Mouse (Mus musculus): ENCODE measurements around the gene Mvb12b. TPM values are rescaled to one million over a fixed set of nuclear protein-coding genes. Genes with fewer than 3 reads are reported as not detected.

The Mvb12b gene
- polyA plus RNA-seq, 1 experiment from 2014 or later: 15.7 TPM

- no peak for ATAC-seq
- H3K4me3 ChIP-seq (replicated peaks): no peak overlapping the region
- 0 out of 2 replicates have a peak, but pooled peaks cover 4% of the 10 kb centered on the region for H3K36me3 ChIP-seq
- no peak overlapping the region for H3K4me2 ChIP-seq (replicated peaks)
- no peak overlapping the region for H3K27ac ChIP-seq
- H3K4me1 ChIP-seq (replicated peaks): peaks cover 7% of the 10 kb centered on the region
- 59% methylated on average over 10 of the region's 10 CpGs for WGBS
- no peaks in the 10 kb centered on the region for H3K27me3 ChIP-seq (replicated peaks)
- no peaks in the 10 kb centered on the region for H3K9me3 ChIP-seq
- H3K9ac ChIP-seq: no peak overlapping the region
Measured at GRCm38 (mm10) chr2:33759447-33759846, 128.3 kb downstream of the Mvb12b start.

- Histone ChIP-seq H3K36me3 (no peaks in the 10 kb centered on the region), H3K9me3 (no peaks in the 10 kb centered on the region), H3K9ac (no peak overlapping the region), H3K4me3 (replicated peaks) (no peak overlapping the region), H3K27me3 (replicated peaks) (no peaks in the 10 kb centered on the region), H3K4me1 (replicated peaks) (peaks cover 20% of the 10 kb centered on the region), H3K27ac (no peak overlapping the region), H3K4me2 (replicated peaks) (no peak overlapping the region)
- ATAC-seq: no peak; the same call in 1 of the 2 replicates
- 65% methylated on average over 6 of the region's 6 CpGs for WGBS
Measured at GRCm38 (mm10) chr2:33755633-33756020, 132.1 kb downstream of the Mvb12b start.

GRCm38 (mm10) chr2:33754980-33755632, 132.6 kb downstream of the Mvb12b start:
- H3K9me3 ChIP-seq: no peaks in the 10 kb centered on the region
- H3K4me3 ChIP-seq (replicated peaks): no peak overlapping the region
- H3K9ac ChIP-seq: no peak overlapping the region
- H3K36me3 ChIP-seq: no peaks in the 10 kb centered on the region
- no peak overlapping the region for H3K4me2 ChIP-seq (replicated peaks)
- no peak overlapping the region for H3K27ac ChIP-seq
- H3K4me1 ChIP-seq (replicated peaks): peaks cover 17% of the 10 kb centered on the region
- peak; percentile 54; the same call in 1 of the 2 replicates for ATAC-seq
- H3K27me3 ChIP-seq (replicated peaks): no peaks in the 10 kb centered on the region
- 56% methylated on average over 7 of the region's 7 CpGs for WGBS

- Histone ChIP-seq H3K4me1 (replicated peaks) (peaks cover 17% of the 10 kb centered on the region), H3K9ac (no peak overlapping the region), H3K27ac (peak overlapping the region; percentile 42), H3K36me3 (0 out of 2 replicates have a peak, but pooled peaks cover 6% of the 10 kb centered on the region), H3K9me3 (no peaks in the 10 kb centered on the region), H3K4me2 (replicated peaks) (no peak overlapping the region), H3K27me3 (replicated peaks) (no peaks in the 10 kb centered on the region), H3K4me3 (replicated peaks) (no peak overlapping the region)
- WGBS: 75% methylated on average over 3 of the region's 3 CpGs
- no peak for ATAC-seq
Measured at GRCm38 (mm10) chr2:33754317-33754633, 133.5 kb downstream of the Mvb12b start.

GRCm38 (mm10) chr2:33753630-33754316, 134.0 kb downstream of the Mvb12b start:
- no peak overlapping the region for H3K9ac ChIP-seq
- H3K4me2 ChIP-seq (replicated peaks): peak overlapping the region; percentile 30; the same call in 1 of the 2 replicates

GRCm38 (mm10) chr2:33750611-33751010, 137.1 kb downstream of the Mvb12b start:
- 88% methylated on average over 7 of the region's 7 CpGs for WGBS
- Histone ChIP-seq H3K27me3 (replicated peaks) (no peaks in the 10 kb centered on the region), H3K36me3 (0 out of 2 replicates have a peak, but pooled peaks cover 8% of the 10 kb centered on the region), H3K4me1 (replicated peaks) (peaks cover 17% of the 10 kb centered on the region), H3K4me2 (replicated peaks) (no peak overlapping the region), H3K4me3 (replicated peaks) (no peak overlapping the region), H3K27ac (no peak overlapping the region), H3K9me3 (no peaks in the 10 kb centered on the region), H3K9ac (no peak overlapping the region)
- ATAC-seq: no peak

More at GRCm38 (mm10) chr2:33753630-33754316, 134.0 kb downstream of the Mvb12b start:
- Histone ChIP-seq H3K27ac (peak overlapping the region; percentile 68), H3K36me3 (0 out of 2 replicates have a peak, but pooled peaks cover 8% of the 10 kb centered on the region), H3K4me1 (replicated peaks) (peaks cover 17% of the 10 kb centered on the region), H3K27me3 (replicated peaks) (no peaks in the 10 kb centered on the region), H3K9me3 (no peaks in the 10 kb centered on the region), H3K4me3 (replicated peaks) (no peak overlapping the region)
- peak; percentile 72 for ATAC-seq
- 31% methylated on average over 15 of the region's 15 CpGs for WGBS

GRCm38 (mm10) chr2:33746471-33746870, 141.3 kb downstream of the Mvb12b start:
- Histone ChIP-seq H3K4me2 (replicated peaks) (no peak overlapping the region), H3K4me1 (replicated peaks) (no peaks in the 10 kb centered on the region), H3K4me3 (replicated peaks) (no peak overlapping the region), H3K27me3 (replicated peaks) (no peaks in the 10 kb centered on the region), H3K9ac (no peak overlapping the region), H3K36me3 (0 out of 2 replicates have a peak, but pooled peaks cover 8% of the 10 kb centered on the region), H3K27ac (no peak overlapping the region), H3K9me3 (no peaks in the 10 kb centered on the region)
- 10% methylated on average over 5 of the region's 5 CpGs for WGBS
- ATAC-seq: peak; percentile 39

GRCm38 (mm10) chr2:33745724-33746123, 142.0 kb downstream of the Mvb12b start:
- Histone ChIP-seq H3K4me1 (replicated peaks) (no peaks in the 10 kb centered on the region), H3K4me3 (replicated peaks) (no peak overlapping the region), H3K4me2 (replicated peaks) (no peak overlapping the region), H3K27me3 (replicated peaks) (no peaks in the 10 kb centered on the region), H3K9ac (no peak overlapping the region), H3K9me3 (no peaks in the 10 kb centered on the region), H3K36me3 (0 out of 2 replicates have a peak, but pooled peaks cover 8% of the 10 kb centered on the region), H3K27ac (no peak overlapping the region)
- WGBS: 96% methylated on average over 5 of the region's 5 CpGs
- ATAC-seq: no peak

GRCm38 (mm10) chr2:33737128-33737527, 150.6 kb downstream of the Mvb12b start:
- no peaks in the 10 kb centered on the region for H3K27me3 ChIP-seq (replicated peaks)
- no peak overlapping the region for H3K27ac ChIP-seq
- 61% methylated on average over 3 of the region's 3 CpGs for WGBS
- H3K4me1 ChIP-seq (replicated peaks): 0 out of 2 replicates have a peak, but pooled peaks cover 2% of the 10 kb centered on the region
- no peaks in the 10 kb centered on the region for H3K9me3 ChIP-seq
- H3K36me3 ChIP-seq: 0 out of 2 replicates have a peak, but pooled peaks cover 6% of the 10 kb centered on the region
- H3K9ac ChIP-seq: no peak overlapping the region
- no peak overlapping the region for H3K4me2 ChIP-seq (replicated peaks)
- 0 out of 2 replicates have a peak, but pooled peaks have one; percentile 7 for ATAC-seq
- no peak overlapping the region for H3K4me3 ChIP-seq (replicated peaks)

GRCm38 (mm10) chr2:33736722-33737121, 151.0 kb downstream of the Mvb12b start:
- no peak overlapping the region for H3K27ac ChIP-seq
- 0 out of 2 replicates have a peak, but pooled peaks have one; percentile 8 for ATAC-seq

GRCm38 (mm10) chr2:33734781-33735485, 152.8 kb downstream of the Mvb12b start:
- Histone ChIP-seq H3K27me3 (replicated peaks) (no peaks in the 10 kb centered on the region), H3K9me3 (no peaks in the 10 kb centered on the region), H3K4me1 (replicated peaks) (0 out of 2 replicates have a peak, but pooled peaks cover 2% of the 10 kb centered on the region), H3K36me3 (0 out of 2 replicates have a peak, but pooled peaks cover 8% of the 10 kb centered on the region), H3K4me3 (replicated peaks) (no peak overlapping the region), H3K4me2 (replicated peaks) (no peak overlapping the region), H3K9ac (no peak overlapping the region), H3K27ac (no peak overlapping the region)
- ATAC-seq: peak; percentile 62
- 35% methylated on average over 10 of the region's 10 CpGs for WGBS

More at GRCm38 (mm10) chr2:33736722-33737121, 151.0 kb downstream of the Mvb12b start:
- no peak overlapping the region for H3K4me3 ChIP-seq (replicated peaks)
- H3K27me3 ChIP-seq (replicated peaks): no peaks in the 10 kb centered on the region
- no peak overlapping the region for H3K4me2 ChIP-seq (replicated peaks)
- H3K4me1 ChIP-seq (replicated peaks): 0 out of 2 replicates have a peak, but pooled peaks cover 2% of the 10 kb centered on the region
- 0 out of 2 replicates have a peak, but pooled peaks cover 8% of the 10 kb centered on the region for H3K36me3 ChIP-seq
- 6% methylated on average over 2 of the region's 2 CpGs for WGBS
- no peaks in the 10 kb centered on the region for H3K9me3 ChIP-seq
- H3K9ac ChIP-seq: no peak overlapping the region

GRCm38 (mm10) chr2:33729701-33730100, 158.0 kb downstream of the Mvb12b start:
- H3K9me3 ChIP-seq: no peaks in the 10 kb centered on the region
- H3K36me3 ChIP-seq: 0 out of 2 replicates have a peak, but pooled peaks cover 8% of the 10 kb centered on the region
- WGBS: 36% methylated on average over 5 of the region's 5 CpGs
- H3K9ac ChIP-seq: no peak overlapping the region
- no peak overlapping the region for H3K27ac ChIP-seq
- no peak overlapping the region for H3K4me2 ChIP-seq (replicated peaks)
- no peak for ATAC-seq
- no peaks in the 10 kb centered on the region for H3K27me3 ChIP-seq (replicated peaks)
- H3K4me3 ChIP-seq (replicated peaks): no peak overlapping the region
- H3K4me1 ChIP-seq (replicated peaks): no peaks in the 10 kb centered on the region

Measured in intestine, embryonic 15.5 days (tissue).